Mouse (Mus musculus): ENCODE data around the gene Slc8a2.

- TF ChIP-seq USF1 (IDR thresholded peaks at IDR 0.05; ENCODE audit: low read depth) (no peak), MAX (IDR thresholded peaks at IDR 0.05) (no peak), CEBPB (IDR thresholded peaks at IDR 0.05; ENCODE audit: low read depth) (no peak), CTCF (IDR thresholded peaks at IDR 0.05; ENCODE audit: control insufficient read depth, insufficient read depth, insufficient read length) (no peak), MYOG (IDR thresholded peaks at IDR 0.05; ENCODE audit: control insufficient read depth, extremely low read depth, insufficient read length) (no peak)
Observed at GRCm38 (mm10) chr7:16173146-16173545, 43.5 kb downstream of the Slc8a2 start.

Data from C2C12 (cell line).